Mouse (Mus musculus) macrophage (primary cell): Measurements from ENCODE around the gene Gnat1. TPM values are rescaled to one million over a fixed set of nuclear protein-coding genes. Genes with fewer than 3 reads are reported as not detected.

Experiments
- H3K27ac ChIP-seq: fragments of 350-480 bp; formaldehyde crosslinking; 2 replicates; pipeline ENCODE4 v1.9.0; 2021
- H3K36me3 ChIP-seq: fragments of 350-480 bp; formaldehyde crosslinking; 2 replicates; pipeline ENCODE4 v1.9.0; 2021; ENCODE audit errors: inconsistent target
- H3K4me3 ChIP-seq: fragments of 350-480 bp; formaldehyde crosslinking; 2 replicates; pipeline ENCODE4 v1.9.0; 2021; ENCODE audit errors: inconsistent target
- H3K79me2 ChIP-seq: fragments of 350-480 bp; formaldehyde crosslinking; 2 replicates; pipeline ENCODE4 v1.9.0; 2021; ENCODE audit errors: inconsistent target
- WGBS: methylation state at CpG from one replicate; pipeline ENCODE4 v1.1.7; 2026; ENCODE audit warnings: inconsistent platforms; ENCODE audit not compliant: missing documents; 5-methylcytosine and 5-hydroxymethylcytosine counted together
- polyA plus RNA-seq: library from polyadenylated mRNA; stranded (reverse); fragments of 250-400 nt; gene quantifications from 3 replicates; pipeline ENCODE4 v1.2.4, GENCODE M21; 2018; ENCODE audit warnings: inconsistent platforms

Gene Gnat1
- polyA plus RNA-seq, 1 experiment from 2014 or later, result not detected

DNA sequence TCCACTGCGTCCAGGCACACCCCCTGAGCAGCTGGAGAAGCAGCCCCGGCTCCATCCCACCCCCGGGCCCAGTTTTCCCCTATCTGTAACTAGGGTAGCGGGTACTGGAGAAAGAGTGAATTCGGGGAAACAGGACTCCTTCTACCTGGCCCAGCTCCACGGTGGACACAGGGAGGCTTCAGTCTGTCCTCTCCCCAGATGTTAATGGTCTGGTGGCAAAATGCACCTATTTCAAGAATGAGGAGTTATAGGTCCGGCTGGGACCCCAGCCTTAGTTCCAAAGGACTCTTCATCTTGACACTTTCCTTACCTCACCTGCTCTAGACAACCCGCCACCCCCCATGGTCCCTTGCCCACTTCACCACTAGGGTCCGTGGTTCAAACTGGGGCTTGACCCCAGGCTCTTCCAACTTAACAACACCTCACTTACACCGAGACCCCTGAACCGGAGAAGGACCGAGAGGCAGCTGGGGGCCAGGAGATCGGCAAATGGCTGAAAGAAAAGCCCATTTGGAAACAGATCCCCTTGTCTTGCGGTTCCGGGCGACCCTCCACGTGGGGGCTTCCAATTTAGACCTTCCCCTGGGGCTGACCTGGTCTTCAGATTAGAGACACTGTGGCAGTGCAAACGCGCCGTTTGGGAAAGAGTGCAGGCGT, 29.1 kb upstream of the Gnat1 start:
- 16% methylated on average over 21 of the region's 21 CpGs for WGBS
- Histone ChIP-seq H3K4me3 (no peak overlapping the region), H3K36me3 (no peaks in the 10 kb centered on the region), H3K79me2 (no peaks in the 10 kb centered on the region), H3K27ac (no peak overlapping the region)

DNA sequence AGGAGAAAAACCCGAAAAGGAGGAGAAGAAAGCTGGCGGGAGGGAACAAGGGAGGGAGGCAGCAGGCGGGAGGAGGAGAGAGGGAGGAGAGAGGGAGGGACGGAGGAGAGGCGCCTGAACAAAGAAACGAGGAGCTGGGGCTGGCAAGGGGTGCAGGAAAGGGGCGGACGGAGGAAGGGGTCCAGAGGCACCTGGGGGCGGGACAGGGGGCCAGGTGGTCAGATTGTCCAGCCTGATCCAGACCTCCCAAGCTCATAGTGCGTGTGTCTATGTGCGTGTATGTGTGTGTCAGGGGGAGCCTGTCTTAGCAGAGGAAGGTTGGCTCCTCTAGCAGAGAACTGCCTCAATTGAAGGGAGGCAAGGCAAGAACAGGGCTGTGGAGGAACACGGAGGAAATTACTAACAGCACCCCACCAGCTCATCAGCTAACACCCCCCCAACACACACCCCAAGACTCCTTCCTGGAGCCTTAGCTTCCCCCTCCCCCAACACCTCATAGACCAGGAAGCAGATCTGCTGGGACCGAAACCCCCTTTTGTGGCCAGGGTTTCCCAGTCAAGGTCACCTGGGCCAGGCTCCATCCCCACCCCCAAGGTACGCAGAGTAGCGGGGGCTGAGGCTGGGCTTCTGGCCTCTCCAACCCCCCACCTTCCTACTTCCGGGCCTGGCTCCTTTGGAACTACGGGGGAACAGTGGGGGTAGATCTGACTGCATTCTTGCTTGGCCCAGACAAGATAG, 28.4 kb upstream of the Gnat1 start:
- no peaks in the 10 kb centered on the region for H3K79me2 ChIP-seq
- H3K36me3 ChIP-seq, result no peaks in the 10 kb centered on the region
- 9% methylated on average over 17 of the region's 17 CpGs for WGBS
- no peak overlapping the region for H3K27ac ChIP-seq
- H3K4me3 ChIP-seq, result no peak overlapping the region

DNA sequence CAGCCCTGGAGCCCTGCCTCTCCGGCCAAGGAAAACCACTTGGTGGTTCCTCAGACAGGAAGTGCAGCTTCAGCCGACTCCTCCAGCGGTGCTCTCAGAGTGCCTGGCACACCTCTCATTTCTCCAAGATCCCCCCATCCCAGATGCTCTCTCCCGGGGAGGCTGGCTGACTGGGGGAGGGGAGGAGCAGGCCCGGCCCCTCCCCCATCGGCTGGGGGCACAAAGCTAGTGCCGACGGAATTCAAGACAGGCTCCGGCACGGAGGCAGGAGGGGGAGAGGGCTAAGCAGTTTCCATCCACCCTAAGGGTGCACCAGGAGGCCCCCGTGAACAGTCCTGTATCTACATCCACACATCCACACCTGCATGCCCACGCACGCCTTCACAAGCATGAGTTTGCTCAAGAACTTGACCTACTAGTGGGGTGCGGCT, 27.3 kb upstream of the Gnat1 start:
- Histone ChIP-seq H3K27ac (no peak overlapping the region), H3K4me3 (no peak overlapping the region), H3K79me2 (no peaks in the 10 kb centered on the region), H3K36me3 (no peaks in the 10 kb centered on the region)
- 14% methylated on average over 14 of the region's 14 CpGs for WGBS

DNA sequence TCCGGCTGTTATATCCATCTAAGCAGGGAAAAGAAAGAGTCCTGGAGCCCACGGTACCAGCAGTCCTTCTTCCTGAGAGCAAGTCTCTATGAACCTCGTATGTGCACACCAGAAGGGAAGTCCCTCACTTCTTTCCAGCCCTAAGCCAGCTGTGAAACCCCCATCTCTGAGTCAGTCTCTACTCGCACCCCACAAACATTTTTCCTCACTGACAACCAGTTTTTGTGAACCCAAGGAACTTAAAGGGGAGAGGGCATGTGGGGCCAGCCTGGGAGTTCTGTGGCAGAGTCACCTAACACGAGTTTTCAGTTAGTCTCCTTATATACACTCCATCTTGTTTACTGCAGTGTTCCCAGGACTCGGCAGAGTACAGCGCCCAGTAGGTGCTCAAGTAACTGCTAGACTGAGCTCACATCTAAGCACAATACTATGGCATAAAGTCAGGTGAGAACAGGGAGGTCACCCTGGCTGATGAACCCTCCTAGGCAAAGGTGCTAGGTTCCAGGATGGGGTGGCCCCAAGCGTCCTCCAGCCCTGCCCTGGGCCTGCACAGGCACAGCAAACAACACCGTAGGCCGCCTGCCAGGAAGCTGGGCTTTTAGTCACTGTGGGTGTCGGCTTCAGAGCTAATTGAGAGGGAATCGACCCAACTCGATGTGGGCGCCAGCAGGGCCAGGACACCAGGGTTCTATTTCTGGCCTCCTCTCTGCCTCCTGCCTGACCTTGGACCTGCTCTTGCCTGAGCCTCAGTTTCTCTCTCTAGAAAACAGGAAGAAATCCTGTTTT, 24.0 kb upstream of the Gnat1 start:
- H3K4me3 ChIP-seq, result no peak overlapping the region
- H3K36me3 ChIP-seq, result no peaks in the 10 kb centered on the region
- H3K79me2 ChIP-seq, result no peaks in the 10 kb centered on the region
- no peak overlapping the region for H3K27ac ChIP-seq
- WGBS, result 82% methylated on average over 14 of the region's 14 CpGs

DNA sequence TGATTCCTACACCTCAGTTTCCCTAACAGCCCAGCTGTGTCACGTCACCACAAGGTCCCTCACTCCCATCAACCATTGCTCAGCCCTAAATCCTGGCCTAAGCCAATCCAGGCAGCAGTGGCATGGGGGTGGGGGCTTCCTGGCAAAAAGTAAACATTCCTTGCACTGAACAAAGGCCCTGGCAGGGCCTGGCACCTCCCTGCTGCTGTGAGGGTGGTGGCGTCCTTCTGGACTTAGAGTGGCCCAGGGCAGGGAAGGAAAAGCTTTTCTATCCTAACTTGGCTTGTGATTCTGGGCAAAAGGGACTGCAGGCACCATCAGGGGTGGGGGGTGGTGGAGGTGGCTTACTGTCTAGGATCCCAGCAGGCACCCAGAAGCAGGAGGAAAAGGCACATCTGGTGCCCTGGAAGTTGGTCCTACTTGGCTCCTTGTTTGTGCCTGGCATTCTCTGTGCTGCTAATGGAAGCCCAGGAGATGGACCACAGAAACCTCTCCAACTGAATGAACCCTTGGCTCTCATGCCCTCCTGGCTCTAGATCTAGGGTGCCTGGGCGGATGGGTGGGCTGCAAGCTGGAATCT, 23.2 kb upstream of the Gnat1 start:
- H3K79me2 ChIP-seq, result no peaks in the 10 kb centered on the region
- H3K36me3 ChIP-seq, result no peaks in the 10 kb centered on the region
- no peak overlapping the region for H3K4me3 ChIP-seq
- H3K27ac ChIP-seq, result no peak overlapping the region
- 87% methylated on average over 3 of the region's 3 CpGs for WGBS

DNA sequence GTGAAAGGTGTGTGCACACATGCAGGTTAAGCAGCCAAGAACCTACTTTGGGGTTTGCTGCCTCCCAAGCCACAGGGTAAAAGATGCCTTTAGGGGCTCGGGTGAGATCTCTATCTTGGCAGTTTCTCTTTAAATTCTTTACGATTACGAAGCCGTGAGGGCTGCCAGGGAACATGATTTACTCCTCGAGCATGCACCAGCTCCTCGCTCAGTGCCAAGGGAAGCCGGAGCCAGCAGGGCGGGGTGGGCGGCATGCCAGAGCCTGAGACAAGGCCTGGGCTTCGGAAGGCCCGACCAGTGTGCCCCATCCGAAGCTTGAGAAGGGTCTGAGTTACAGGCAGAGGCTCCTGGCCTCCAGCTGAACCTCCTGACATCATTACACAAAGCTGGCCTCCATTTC, 22.1 kb upstream of the Gnat1 start:
- H3K4me3 ChIP-seq, result no peak overlapping the region

DNA sequence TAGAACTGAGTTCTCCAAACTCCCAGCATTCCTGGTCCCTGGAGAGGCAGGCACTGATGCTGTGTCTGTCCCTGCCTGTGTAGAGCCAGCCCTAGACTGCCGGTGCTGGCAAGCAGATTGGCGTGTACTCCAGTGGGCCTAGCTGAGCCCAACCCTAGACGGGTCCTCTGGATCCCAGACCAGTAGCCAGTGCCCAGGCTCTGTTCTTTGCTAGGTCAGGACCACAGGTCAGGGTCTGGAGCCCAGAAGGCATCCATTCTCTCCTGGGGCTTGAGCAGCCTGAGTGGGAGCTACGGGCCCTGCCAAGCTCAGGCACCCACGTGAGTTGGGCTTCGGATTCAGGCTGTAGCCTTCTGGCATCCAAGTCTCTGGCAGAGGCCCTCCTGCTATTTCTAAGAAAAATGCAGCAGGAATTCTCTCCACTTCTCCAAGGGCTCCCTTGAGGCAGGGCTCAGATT, 20.6 kb upstream of the Gnat1 start:
- Histone ChIP-seq H3K4me3 (no peak overlapping the region), H3K27ac (no peak overlapping the region), H3K79me2 (no peaks in the 10 kb centered on the region), H3K36me3 (no peaks in the 10 kb centered on the region)
- WGBS, result 94% methylated on average over 6 of the region's 6 CpGs

More for the DNA sequence above, 22.1 kb upstream of the Gnat1 start:
- Histone ChIP-seq H3K36me3 (no peaks in the 10 kb centered on the region), H3K79me2 (no peaks in the 10 kb centered on the region), H3K27ac (no peak overlapping the region)
- 70% methylated on average over 12 of the region's 12 CpGs for WGBS

DNA sequence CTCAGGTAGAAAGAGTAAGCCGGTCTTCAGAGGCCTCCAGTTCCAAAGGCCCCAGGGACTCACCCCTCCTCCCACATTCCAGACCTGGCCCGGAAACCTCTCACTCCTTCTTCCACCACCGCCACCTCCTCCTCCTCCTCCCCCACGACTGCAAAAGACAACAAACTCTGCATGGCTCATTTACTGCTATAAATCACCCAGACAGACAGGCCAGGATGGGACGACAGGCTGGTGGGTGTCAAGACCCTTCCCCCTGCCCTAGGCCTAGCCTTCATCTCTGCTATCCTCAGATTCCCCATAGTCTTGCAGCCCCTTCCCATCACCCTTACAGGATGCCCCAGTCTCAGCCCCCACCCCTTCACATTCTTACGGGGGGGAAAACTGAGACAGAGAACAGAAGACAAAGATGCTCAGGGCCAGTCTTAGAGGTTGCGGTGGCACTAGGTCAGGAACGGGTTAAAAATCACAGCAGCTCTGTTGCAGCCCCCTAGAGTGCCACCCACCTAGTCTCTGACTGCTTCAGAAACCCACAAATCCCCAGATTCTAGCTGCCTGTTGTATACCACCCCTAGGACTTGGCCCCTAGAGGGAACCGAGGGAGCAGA, 20.0 kb upstream of the Gnat1 start:
- no peaks in the 10 kb centered on the region for H3K36me3 ChIP-seq
- H3K79me2 ChIP-seq, result no peaks in the 10 kb centered on the region
- 80% methylated on average over 9 of the region's 9 CpGs for WGBS
- no peak overlapping the region for H3K4me3 ChIP-seq
- no peak overlapping the region for H3K27ac ChIP-seq

DNA sequence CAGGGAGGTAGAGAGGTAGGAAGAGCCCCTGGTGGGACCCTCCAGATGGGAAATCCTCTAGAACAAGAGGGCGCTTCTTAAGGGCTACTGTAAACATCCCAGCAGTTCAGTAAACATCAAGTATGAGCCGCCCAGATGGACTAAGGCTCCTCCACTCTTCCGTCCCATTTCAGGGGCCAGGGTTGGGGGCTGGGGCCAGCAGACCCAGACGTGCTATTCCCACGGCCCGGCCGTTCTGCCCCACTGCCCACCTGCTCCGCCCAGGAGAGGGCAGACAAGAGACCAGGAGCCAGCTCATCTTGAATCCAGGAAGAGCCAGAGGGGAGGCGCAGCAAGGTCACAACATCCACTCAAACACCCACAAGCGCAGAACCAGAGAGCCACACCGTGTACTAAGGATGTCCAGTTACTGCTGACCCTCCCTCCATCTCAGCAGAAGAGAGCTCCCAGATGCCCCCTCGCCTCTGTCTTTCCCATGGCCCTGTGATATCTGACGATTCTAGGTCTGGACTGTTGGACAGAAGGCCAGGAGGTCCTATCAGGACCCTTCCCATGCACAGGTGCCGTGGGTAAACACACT, 19.2 kb upstream of the Gnat1 start:
- Histone ChIP-seq H3K27ac (no peak overlapping the region), H3K4me3 (no peak overlapping the region), H3K36me3 (no peaks in the 10 kb centered on the region), H3K79me2 (no peaks in the 10 kb centered on the region)
- 91% methylated on average over 14 of the region's 14 CpGs for WGBS

DNA sequence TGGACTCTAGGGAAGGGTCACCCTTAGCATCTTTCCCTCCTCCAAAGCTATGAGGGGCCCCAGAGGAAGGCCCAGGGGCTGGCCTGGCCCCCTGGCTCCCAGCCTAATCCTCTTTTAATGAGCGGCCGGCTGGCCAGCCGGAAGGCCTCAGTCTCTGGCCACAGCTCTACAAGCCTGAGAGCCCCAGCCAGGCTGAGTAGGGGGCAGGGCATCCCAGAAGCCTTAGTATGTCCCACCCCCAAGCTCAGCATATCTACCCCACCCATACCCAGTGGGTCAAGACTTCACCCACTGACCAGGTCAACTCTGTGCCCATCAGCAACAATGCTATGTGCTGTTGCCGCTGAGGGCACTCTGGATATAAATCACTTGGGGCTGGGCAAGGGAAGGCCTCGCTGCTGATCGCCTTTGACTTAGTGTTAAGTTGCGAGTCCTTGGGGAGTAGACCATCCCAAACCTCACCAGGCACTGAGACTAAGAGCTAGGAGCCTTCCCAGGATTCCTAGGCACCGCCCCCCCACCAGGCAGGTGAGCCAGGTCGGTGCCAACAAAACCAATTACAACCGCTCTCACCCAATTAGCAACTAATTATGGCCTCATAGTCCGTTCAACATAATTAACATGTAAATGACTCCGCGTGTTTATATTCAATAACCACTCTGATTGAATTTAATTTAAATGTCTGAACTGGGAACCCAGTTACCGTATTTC, 18.5 kb upstream of the Gnat1 start:
- Histone ChIP-seq H3K36me3 (no peaks in the 10 kb centered on the region), H3K79me2 (no peaks in the 10 kb centered on the region), H3K4me3 (no peak overlapping the region), H3K27ac (no peak overlapping the region)
- WGBS, result 93% methylated on average over 14 of the region's 14 CpGs

DNA sequence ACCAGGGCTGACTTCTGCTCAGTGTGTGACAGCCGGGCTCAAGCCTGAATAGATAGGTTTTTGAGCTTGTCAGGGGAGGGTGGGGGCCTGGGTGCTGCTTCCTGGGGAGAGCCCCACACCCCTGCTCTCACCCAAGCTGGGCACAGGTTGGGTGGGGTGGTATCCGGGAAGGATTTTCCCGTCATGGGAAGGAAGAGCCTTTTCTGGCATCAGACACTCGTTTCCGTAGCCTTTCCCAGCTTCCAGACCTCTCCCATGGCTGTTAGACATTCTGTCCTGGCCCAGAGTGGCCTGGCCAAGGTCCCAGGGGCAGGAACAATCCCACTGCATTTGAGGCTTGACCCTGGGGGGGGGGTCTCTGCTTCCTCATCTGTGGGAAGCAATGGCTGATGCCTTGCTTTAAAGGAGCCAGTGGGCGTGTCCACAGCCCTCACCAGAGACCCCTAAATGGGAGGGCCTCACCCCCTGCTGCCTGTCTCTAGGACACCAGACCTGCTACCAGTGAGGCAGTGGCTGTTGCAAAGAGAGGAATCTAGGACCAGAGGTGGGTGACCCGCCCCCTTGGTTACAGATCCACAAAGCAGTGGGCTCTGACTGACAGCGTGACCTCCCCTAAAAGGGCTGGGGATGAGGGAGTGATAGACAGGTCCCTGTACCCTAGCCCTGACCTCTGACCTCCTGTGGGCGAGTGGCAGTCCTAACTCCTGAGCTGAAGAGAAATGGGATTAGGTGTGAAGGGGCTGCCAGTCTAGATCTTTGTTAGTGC, 17.5 kb upstream of the Gnat1 start:
- H3K79me2 ChIP-seq, result no peaks in the 10 kb centered on the region
- no peak overlapping the region for H3K27ac ChIP-seq
- H3K36me3 ChIP-seq, result no peaks in the 10 kb centered on the region
- H3K4me3 ChIP-seq, result no peak overlapping the region
- 88% methylated on average over 9 of the region's 9 CpGs for WGBS

DNA sequence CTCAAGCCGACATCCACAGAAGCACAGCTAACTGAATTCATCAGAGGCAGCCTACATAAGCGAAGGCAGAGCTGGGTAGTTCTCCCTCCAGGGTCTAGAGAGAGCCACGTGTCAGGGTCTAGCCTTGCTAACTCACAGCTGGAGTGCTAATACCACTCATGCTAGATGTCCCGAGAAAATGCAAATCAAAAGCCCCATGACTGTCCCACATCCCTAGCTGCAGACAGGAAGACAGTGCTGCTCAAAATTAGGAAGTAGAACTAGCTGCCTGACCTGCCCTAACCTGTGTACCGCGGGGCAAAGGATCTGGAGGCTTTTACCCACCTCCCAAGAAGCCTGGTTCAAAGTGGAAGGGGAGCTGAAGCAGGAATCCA, 16.6 kb upstream of the Gnat1 start:
- Histone ChIP-seq H3K36me3 (no peaks in the 10 kb centered on the region), H3K4me3 (no peak overlapping the region), H3K27ac (no peak overlapping the region), H3K79me2 (no peaks in the 10 kb centered on the region)
- whole genome bisulfite sequencing, result 7% methylated on average over 6 of the region's 6 CpGs

DNA sequence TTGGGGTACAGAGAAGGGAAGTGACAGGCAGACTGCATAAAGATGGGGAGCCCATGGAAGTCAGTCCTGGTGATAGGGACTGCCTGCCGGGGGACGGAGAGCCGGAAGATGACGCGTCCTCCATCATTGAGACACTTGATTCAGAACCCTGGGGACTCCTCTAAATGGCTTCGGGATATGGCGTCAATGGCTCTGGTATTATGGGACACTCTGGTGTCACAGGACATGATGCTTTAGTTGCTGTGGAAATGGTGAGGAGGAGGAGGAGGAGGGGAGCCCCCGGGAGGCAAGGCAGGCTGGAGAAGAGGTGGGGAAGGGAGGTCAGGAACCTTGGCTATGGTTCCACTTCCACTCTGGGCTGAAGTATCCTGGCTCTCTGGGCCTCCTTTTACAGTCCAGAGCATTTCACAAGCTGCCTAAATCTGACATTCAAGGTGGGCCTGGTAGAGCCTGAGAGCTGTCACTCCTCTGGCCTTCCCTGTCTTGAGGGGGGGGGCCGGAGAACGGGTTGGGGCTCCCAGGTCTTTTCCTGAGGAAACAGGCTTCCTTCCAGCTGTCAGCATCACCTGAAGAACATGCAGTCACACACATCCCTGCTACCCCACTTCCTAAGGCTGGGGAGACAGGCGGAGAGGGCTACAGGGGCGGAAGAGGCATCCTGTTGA, 16.1 kb upstream of the Gnat1 start:
- no peak overlapping the region for H3K27ac ChIP-seq
- WGBS, result 70% methylated on average over 12 of the region's 12 CpGs
- no peaks in the 10 kb centered on the region for H3K79me2 ChIP-seq
- no peaks in the 10 kb centered on the region for H3K36me3 ChIP-seq
- H3K4me3 ChIP-seq, result no peak overlapping the region
